Mouse (Mus musculus): Measurements from ENCODE around the gene Capza1. TPM values are rescaled to one million over a fixed set of nuclear protein-coding genes. Genes with fewer than 3 reads are reported as not detected.

Capza1 gene
- polyA plus RNA-seq, 1 experiment from 2014 or later: 50.9 TPM

DNA sequence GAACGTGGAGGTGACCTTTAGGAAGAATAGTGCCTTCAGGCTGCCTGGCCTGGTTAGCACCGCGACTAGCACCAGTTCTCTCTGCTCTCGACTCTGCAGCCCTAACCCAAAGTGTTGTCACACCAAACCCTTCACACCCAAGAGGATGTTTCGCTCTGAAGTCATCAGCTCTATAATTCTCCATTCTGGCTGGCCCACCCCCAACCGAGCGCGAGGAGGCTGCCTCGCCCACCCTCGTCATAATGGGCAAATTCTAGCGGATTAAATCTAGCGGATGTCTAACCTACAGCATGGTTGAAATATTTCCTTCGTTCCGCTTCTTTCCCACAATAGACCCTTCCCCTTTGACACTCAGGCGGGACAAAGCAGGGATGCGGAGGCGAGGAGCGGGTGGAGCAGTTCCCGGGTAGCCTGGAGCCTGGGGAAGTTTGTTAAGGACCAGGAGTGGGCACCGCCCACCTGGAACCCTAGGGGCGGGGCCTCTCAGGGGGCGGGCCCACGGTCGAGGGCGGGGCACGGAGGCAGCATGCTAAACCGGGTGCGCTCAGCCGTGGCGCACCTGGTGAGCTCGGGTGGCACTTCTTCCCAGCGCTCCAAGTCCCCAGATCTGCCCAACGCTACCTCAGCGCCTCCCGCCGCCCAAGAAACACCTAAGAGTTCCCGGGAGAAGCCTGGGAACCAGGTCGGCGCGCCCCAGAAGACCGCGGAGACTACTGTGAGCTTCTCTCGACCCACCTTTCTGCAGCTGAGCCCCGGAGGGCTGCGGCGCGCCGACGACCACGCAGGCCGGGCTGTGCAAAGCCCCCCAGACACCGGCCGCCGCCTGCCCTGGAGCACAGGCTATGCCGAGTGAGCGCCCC, 83.5 kb downstream of the Capza1 start, which contains the start of gene Ppm1j:
Ppm1j (plus strand) TSS at position 496 of the 860 bp plus-strand sequence.
- DNase-seq (peak; percentile 81), ATAC-seq (peak; percentile 77)
- peak within 1 kb of the TSS; percentile 41 for H3K9ac ChIP-seq (replicated peaks)
- 3% methylated on average over 51 of the region's 56 CpGs for WGBS (ENCODE audit: insufficient replicate concordance)
- no peaks in the 10 kb centered on the region for H3K36me3 ChIP-seq (replicated peaks; ENCODE audit: insufficient read depth, low read length)
- peak within 1 kb of the TSS; percentile 87 for H3K4me2 ChIP-seq (ENCODE audit: low read depth, low read length)
- no peaks in the 10 kb centered on the region for H3K9me3 ChIP-seq (ENCODE audit: low read length)
- no peak within 1 kb of the TSS for H3K27ac ChIP-seq (ENCODE audit: low read depth)
- H3K4me3 ChIP-seq (ENCODE audit: low read depth, low read length): peak within 1 kb of the TSS; percentile 52
- peaks cover 77% of the 10 kb centered on the region for H3K27me3 ChIP-seq (ENCODE audit: insufficient read depth, low read length)
- H3K4me1 ChIP-seq (ENCODE audit: insufficient read depth): peaks cover 26% of the 10 kb centered on the region
- TF ChIP-seq CTCF (IDR thresholded peaks at IDR 0.05; ENCODE audit: low read depth) (no peak), EP300 (IDR thresholded peaks at IDR 0.05; ENCODE audit: low read depth) (no peak)

DNA sequence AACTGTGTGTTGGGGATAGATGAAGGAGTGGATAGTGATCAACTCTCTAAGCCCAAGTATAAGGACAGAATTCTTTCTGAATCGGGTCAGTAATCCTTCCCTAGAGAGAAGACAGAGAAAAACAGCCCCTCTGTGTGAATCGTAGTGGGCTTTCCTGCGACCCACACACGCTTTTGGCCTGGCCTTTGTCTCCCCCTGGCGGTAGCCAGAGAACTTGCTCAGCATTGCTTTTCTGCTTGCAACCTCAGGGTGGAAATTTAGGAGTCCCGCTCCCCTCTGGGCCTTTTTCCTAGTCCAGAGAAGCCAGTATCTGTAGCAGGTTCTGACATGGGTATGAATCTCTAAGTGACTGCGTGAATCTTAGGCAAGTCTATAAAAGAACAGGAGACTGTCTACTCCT, 84.4 kb downstream of the Capza1 start:
- Histone ChIP-seq H3K4me3 (ENCODE audit: low read depth, low read length) (no peak overlapping the region), H3K36me3 (replicated peaks; ENCODE audit: insufficient read depth, low read length) (no peaks in the 10 kb centered on the region), H3K4me2 (ENCODE audit: low read depth, low read length) (no peak overlapping the region), H3K27ac (ENCODE audit: low read depth) (no peak overlapping the region), H3K9ac (replicated peaks) (no peak overlapping the region), H3K27me3 (ENCODE audit: insufficient read depth, low read length) (peaks cover 81% of the 10 kb centered on the region), H3K4me1 (ENCODE audit: insufficient read depth) (peaks cover 26% of the 10 kb centered on the region), H3K9me3 (ENCODE audit: low read length) (no peaks in the 10 kb centered on the region)
- TF ChIP-seq CTCF (IDR thresholded peaks at IDR 0.05; ENCODE audit: low read depth): peak; percentile 90
- no peak for TF ChIP-seq EP300 (IDR thresholded peaks at IDR 0.05; ENCODE audit: low read depth)
- WGBS (ENCODE audit: insufficient replicate concordance): 3% methylated on average over 7 of the region's 7 CpGs
- DNase-seq: peak; percentile 67
- ATAC-seq: no peak

DNA sequence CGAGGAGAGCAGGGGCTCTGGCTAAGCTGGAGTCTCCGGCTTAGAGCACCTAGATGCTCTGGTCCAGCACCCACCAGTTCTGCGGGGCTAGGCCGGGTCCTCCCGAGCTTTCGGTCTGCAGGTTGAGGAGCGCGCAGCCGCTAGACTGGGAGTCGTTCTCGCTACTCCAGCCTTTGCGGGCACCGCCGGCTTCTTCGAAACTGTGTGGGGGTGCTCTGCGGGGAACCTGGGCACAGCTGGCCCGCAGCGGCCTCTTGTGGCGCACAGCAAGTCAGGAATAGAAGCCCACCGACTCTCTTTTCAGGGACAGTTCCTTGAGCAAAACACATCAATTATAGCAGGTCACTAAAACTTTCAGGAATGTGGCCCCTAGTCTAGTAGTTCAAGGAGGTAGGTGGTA, 87.0 kb downstream of the Capza1 start:
- H3K4me3 ChIP-seq (ENCODE audit: low read depth, low read length): no peak overlapping the region
- no peak for ATAC-seq
- H3K4me1 ChIP-seq (ENCODE audit: insufficient read depth): peaks cover 21% of the 10 kb centered on the region
- no peak for DNase-seq
- peaks cover 71% of the 10 kb centered on the region for H3K27me3 ChIP-seq (ENCODE audit: insufficient read depth, low read length)
- no peak overlapping the region for H3K9ac ChIP-seq (replicated peaks)
- TF ChIP-seq EP300 (IDR thresholded peaks at IDR 0.05; ENCODE audit: low read depth): no peak
- peak; percentile 42 for TF ChIP-seq CTCF (IDR thresholded peaks at IDR 0.05; ENCODE audit: low read depth)
- no peak overlapping the region for H3K27ac ChIP-seq (ENCODE audit: low read depth)
- no peaks in the 10 kb centered on the region for H3K36me3 ChIP-seq (replicated peaks; ENCODE audit: insufficient read depth, low read length)
- 4% methylated on average over 20 of the region's 20 CpGs for WGBS (ENCODE audit: insufficient replicate concordance)
- H3K4me2 ChIP-seq (ENCODE audit: low read depth, low read length): peak overlapping the region; percentile 43
- H3K9me3 ChIP-seq (ENCODE audit: low read length): no peaks in the 10 kb centered on the region

DNA sequence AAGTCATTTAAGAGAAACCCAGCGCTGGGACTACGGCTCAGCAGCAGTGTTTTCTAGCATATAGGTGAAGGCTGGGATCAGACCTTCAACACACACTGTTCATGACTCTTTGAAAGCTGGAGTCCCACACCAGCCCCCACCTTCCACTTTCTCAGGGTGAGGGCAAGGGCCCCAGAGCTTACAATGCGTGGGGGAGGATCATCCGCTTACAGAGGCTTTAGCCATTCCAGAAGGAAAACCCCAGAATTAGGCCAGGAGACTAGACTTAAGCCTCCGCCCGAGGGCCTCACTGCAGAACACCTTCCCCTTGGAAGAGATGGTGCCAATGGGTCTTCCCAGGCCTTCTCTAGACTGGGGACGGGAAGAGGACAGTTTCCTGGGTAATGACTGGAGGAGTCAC, 91.0 kb downstream of the Capza1 start:
- WGBS (ENCODE audit: insufficient replicate concordance): 82% methylated on average over 7 of the region's 7 CpGs

More for the DNA sequence above, 91.0 kb downstream of the Capza1 start:
- peaks cover 32% of the 10 kb centered on the region for H3K27me3 ChIP-seq (ENCODE audit: insufficient read depth, low read length)
- ATAC-seq (no peak), DNase-seq (no peak)
- no peaks in the 10 kb centered on the region for H3K36me3 ChIP-seq (replicated peaks; ENCODE audit: insufficient read depth, low read length)
- H3K4me3 ChIP-seq (ENCODE audit: low read depth, low read length): no peak overlapping the region
- H3K4me2 ChIP-seq (ENCODE audit: low read depth, low read length): no peak overlapping the region
- no peaks in the 10 kb centered on the region for H3K9me3 ChIP-seq (ENCODE audit: low read length)
- TF ChIP-seq CTCF (IDR thresholded peaks at IDR 0.05; ENCODE audit: low read depth) (no peak), EP300 (IDR thresholded peaks at IDR 0.05; ENCODE audit: low read depth) (no peak)
- no peak overlapping the region for H3K9ac ChIP-seq (replicated peaks)
- no peak overlapping the region for H3K27ac ChIP-seq (ENCODE audit: low read depth)
- no peaks in the 10 kb centered on the region for H3K4me1 ChIP-seq (ENCODE audit: insufficient read depth)

Other genes starting within 250 kb of the Capza1 start
- gene Slc16a1, start 225.8 kb downstream of the Capza1 start, polyA plus RNA-seq (2015; fragmentation: Nextera tagmentation; extraction: Ambion mirVana): 62.7 and 69.6 TPM in 2 replicates
- 0.30 and 0.31 TPM in 2 replicates for gene Ppm1j, start 83.4 kb downstream of the Capza1 start, polyA plus RNA-seq (2015; fragmentation: Nextera tagmentation; extraction: Ambion mirVana)
- gene Fam19a3, start 82.7 kb downstream of the Capza1 start, polyA plus RNA-seq (2015; fragmentation: Nextera tagmentation; extraction: Ambion mirVana): 0.02 TPM in 1 of 2 replicates, not detected in the other
- 37.0 and 38.1 TPM in 2 replicates for gene Rhoc, start 76.1 kb downstream of the Capza1 start, polyA plus RNA-seq (2015; fragmentation: Nextera tagmentation; extraction: Ambion mirVana)
- gene Mov10, start 45.9 kb downstream of the Capza1 start, polyA plus RNA-seq (2015; fragmentation: Nextera tagmentation; extraction: Ambion mirVana): 36.1 and 37.3 TPM in 2 replicates
- 15.8 and 16.4 TPM in 2 replicates for gene St7l, start 500 bp downstream of the Capza1 start, polyA plus RNA-seq (2015; fragmentation: Nextera tagmentation; extraction: Ambion mirVana)
- gene Wnt2b, start 97.4 kb upstream of the Capza1 start, polyA plus RNA-seq (2015; fragmentation: Nextera tagmentation; extraction: Ambion mirVana): 0.07 and 0.09 TPM in 2 replicates
- gene Cttnbp2nl, start 188.6 kb upstream of the Capza1 start, polyA plus RNA-seq (2015; fragmentation: Nextera tagmentation; extraction: Ambion mirVana): 2.2 and 4.2 TPM in 2 replicates
- gene 4930564D02Rik, start 202.3 kb upstream of the Capza1 start, polyA plus RNA-seq (2015; fragmentation: Nextera tagmentation; extraction: Ambion mirVana): not detected in 2 replicates